Mouse (Mus musculus) midbrain, postnatal 0 days (tissue): ENCODE results near the gene Krba1. TPM values are rescaled to one million over a fixed set of nuclear protein-coding genes. Genes with fewer than 3 reads are reported as not detected.

Source experiments
- ATAC-seq: fragments of 200-750 bp; cut with Nextera tagmentation; 2 replicates; pipeline ENCODE4 v1.8.0; 2017; ENCODE audit warnings: moderate number of reproducible peaks, mild to moderate bottlenecking, moderate TSS enrichment, moderate library complexity; ENCODE audit not compliant: low FRiP score
- DNase-seq: peaks from one replicate; pipeline ENCODE4 v3.0.0-alpha.2; 2015; ENCODE audit warnings: low spot score
- H3K27ac ChIP-seq: fragments of 300-500 bp; sonication (generic); 2 replicates; pipeline ENCODE4 v1.5.1; 2014; ENCODE audit warnings: low read depth, mild to moderate bottlenecking, low read length, mixed read lengths
- H3K27me3 ChIP-seq: fragments of 300-500 bp; sonication (generic); 2 replicates; pipeline ENCODE4 v1.6.1; 2014; ENCODE audit warnings: low read length, control low read depth, mixed read lengths; ENCODE audit not compliant: insufficient read depth
- H3K36me3 ChIP-seq: fragments of 300-500 bp; sonication (generic); 2 replicates; pipeline ENCODE4 v1.6.1; 2014; ENCODE audit warnings: low read length, control low read depth, mixed read lengths; ENCODE audit not compliant: insufficient read depth
- H3K4me1 ChIP-seq: fragments of 300-500 bp; sonication (generic); 2 replicates; pipeline ENCODE4 v1.6.1; 2014; ENCODE audit warnings: mild to moderate bottlenecking, control low read depth, antibody characterized with exemption, low read length, mixed read lengths; ENCODE audit not compliant: insufficient read depth
- H3K4me2 ChIP-seq: fragments of 300-500 bp; sonication (generic); 2 replicates; pipeline ENCODE4 v1.6.1; 2014; ENCODE audit warnings: low read depth, mild to moderate bottlenecking, low read length, mixed read lengths; ENCODE audit not compliant: poor library complexity, severe bottlenecking
- H3K4me3 ChIP-seq: fragments of 300-500 bp; sonication (generic); 2 replicates; pipeline ENCODE4 v1.5.1; 2014; ENCODE audit warnings: low read depth, mild to moderate bottlenecking, low read length, moderate library complexity
- H3K9ac ChIP-seq: fragments of 300-500 bp; sonication (generic); replicated peaks from 2 replicates; pipeline ENCODE4 v1.6.1; 2014; ENCODE audit warnings: mild to moderate bottlenecking, low read length, moderate library complexity, mixed read lengths; ENCODE audit not compliant: poor library complexity, severe bottlenecking
- H3K9me3 ChIP-seq: fragments of 300-500 bp; sonication (generic); 2 replicates; pipeline ENCODE4 v1.6.1; 2016; ENCODE audit warnings: low read length, control low read depth
- CTCF ChIP-seq: IDR thresholded peaks from 2 replicates; pipeline ENCODE4 v1.5.1; 2016; ENCODE audit warnings: antibody characterized with exemption, mild to moderate bottlenecking
- whole genome bisulfite sequencing: fragments of 180-500 bp; shearing (Covaris S2); extraction: QIAGEN DNeasy Blood & Tissue Kit; methylation state at CpG from one replicate; pipeline ENCODE4 v1.1.7; 2014; 5-methylcytosine and 5-hydroxymethylcytosine counted together
- polyA plus RNA-seq: library from polyadenylated mRNA; unstranded; fragments of >200 nt; fragmentation: Nextera tagmentation; extraction: Ambion mirVana; gene quantifications from 2 replicates; pipeline ENCODE4 v1.2.1, GENCODE M21; 2015
- total RNA-seq: library from RNA; depleted of rRNA; stranded (reverse); fragments of >200 nt; gene quantifications from 2 replicates; pipeline ENCODE4 v1.2.3, GENCODE M21; 2014

The Krba1 gene
- total and polyA plus RNA-seq, 2 experiments from 2014 or later: 20.8 to 44.0 TPM

DNA sequence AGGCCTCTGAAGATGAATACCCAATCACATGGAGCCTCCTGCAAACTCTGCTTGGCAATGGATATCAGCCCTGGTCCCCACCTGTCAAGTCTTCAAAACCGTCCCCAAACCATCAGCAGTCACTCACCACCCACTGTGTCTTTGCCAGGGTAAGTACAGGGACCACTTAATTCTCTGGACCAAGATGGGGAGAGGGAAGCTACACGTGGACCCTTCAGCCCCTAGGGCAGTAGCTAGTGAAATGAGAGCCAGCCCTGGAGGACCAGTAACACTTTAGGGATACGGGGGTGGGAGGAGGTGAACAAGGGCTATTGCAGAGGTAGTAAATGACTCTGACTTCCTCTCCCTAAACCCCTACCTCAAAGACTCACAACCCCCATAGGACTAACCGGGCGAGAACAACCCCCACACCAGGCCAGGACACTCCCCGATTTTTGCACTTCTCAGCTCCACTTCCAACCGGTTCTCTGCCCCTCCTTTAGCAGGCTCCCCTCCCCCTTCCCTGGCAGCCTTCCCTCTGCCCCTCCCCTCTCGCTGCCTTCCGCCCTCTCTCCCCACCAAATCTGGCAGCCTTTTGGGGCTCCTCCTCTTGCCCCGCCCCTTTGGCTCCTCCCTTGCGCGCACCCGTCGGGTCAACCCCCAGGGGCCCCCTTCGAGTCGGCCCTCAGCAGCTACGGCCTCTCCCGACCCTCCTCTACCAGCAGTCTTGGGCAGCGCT is 48.4 kb downstream of the Krba1 start:
- Histone ChIP-seq H3K36me3 (peaks cover 16% of the 10 kb centered on the region), H3K4me3 (peak overlapping the region; percentile 78), H3K4me2 (peak overlapping the region; percentile 88), H3K27me3 (no peaks in the 10 kb centered on the region), H3K9me3 (no peaks in the 10 kb centered on the region), H3K4me1 (peaks cover 5% of the 10 kb centered on the region; the same call in 1 of the 2 replicates), H3K9ac (peak overlapping the region; percentile 89), H3K27ac (peak overlapping the region; percentile 79)
- ATAC-seq: peak; percentile 85
- 3% methylated on average over 17 of the region's 19 CpGs for WGBS
- peak; percentile 95 for DNase-seq
- TF ChIP-seq CTCF: no peak

DNA sequence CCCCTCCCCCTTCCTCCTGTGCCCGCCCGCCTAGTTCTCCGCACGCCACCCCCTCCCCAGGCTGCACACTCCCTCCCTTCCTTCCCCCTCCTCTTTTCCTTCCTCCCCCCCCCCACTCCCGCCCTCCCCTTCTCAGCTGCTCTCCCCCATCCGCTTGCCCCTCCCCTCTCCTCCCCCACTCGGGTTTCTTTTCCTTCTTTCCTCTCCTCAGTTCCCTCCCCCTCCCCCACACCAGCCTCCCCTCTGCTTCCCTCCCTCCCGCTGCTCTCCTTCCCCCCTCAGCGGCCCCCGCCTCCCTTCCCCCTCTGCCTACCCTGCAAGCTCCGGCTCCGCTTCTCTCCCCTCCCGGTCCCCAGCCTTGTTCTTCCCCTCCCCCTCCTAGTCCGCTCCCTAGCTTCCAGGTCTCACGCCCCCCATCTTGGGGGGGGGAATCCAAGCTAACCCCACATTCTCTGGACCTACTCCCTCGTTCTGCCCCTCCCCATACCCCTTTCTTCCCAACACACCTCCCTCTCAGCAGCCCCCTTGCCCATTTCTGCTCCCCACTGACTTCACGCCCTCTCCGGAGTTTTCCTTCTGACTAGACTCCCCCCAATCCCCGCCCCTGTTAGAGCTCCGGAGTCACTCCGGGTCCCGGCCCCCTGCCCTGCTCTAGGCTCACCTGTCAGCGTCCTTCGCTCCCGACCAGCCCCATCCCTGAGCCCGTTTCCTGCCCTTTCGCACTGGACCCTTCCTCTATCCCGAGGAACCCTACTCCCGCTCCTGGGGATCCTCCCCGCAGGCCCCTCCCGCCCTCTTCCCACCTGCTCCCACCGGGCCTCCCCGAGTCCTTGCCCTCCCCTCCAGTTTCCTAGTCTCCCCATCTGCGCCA is 49.2 kb downstream of the Krba1 start:
- no peaks in the 10 kb centered on the region for H3K27me3 ChIP-seq
- DNase-seq: peak; percentile 90
- WGBS: under 1% methylated on average over 32 of the region's 34 CpGs
- peak overlapping the region; percentile 89 for H3K9ac ChIP-seq
- no peak for TF ChIP-seq CTCF
- no peaks in the 10 kb centered on the region for H3K9me3 ChIP-seq
- peaks cover 5% of the 10 kb centered on the region; the same call in 1 of the 2 replicates for H3K4me1 ChIP-seq
- peak overlapping the region; percentile 79 for H3K27ac ChIP-seq
- peaks cover 15% of the 10 kb centered on the region for H3K36me3 ChIP-seq
- peak; percentile 61 for ATAC-seq
- peak overlapping the region; percentile 78 for H3K4me3 ChIP-seq
- H3K4me2 ChIP-seq: peak overlapping the region; percentile 88

DNA sequence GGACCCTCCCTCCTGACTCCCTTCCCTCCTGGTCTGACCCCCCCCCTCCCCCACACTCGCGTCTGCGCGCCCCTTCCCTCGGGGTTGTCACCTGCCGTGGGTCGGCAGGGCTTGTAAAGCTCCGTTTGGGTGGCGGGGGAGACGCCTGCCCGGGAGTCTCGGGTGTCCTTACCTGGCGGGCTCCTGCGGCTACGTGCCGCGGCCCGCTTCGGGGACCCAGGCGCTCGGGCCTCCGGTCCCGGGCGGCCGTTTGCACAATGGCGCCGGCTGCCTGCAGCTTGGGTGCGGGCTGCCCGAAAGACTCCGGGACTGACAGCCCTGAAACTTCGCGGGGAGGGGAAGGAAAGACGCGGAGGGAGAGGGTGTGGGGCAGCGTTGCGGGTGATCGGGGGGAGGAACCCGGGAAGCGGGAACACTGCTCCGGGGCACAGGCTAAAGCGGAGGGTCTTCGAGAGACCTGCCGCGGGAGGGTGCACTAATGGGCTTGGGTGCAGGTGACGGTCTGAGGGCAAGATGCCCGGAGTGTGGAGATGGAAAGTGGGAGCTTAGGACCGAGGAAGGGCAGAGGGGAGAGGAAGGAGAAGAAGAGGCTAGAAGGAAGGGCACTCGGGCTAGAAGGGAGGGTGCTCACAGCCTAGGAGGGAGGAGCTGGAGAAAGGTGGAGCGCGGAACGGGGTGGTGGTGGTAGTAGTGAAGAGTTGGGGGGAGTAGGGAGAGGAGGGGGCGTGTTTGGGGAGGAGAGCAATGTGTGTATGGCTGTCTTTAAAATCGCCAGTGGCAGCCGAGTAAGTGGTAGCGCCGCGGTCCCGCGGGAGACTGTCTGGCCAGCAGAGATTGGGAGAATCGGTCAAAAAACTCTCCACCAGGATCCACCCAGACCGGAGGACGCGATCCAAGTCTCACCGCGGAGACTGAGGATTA is 50.1 kb downstream of the Krba1 start, which contains the start of gene Zfp467:
Gene Zfp467 (minus strand): TSS at position 645 of the 921 bp plus-strand sequence.
- peak within 1 kb of the TSS; percentile 89 for H3K9ac ChIP-seq
- H3K9me3 ChIP-seq: no peaks in the 10 kb centered on the region
- H3K36me3 ChIP-seq: peaks cover 15% of the 10 kb centered on the region
- H3K4me3 ChIP-seq: peak within 1 kb of the TSS; percentile 78
- peak within 1 kb of the TSS; percentile 88 for H3K4me2 ChIP-seq
- WGBS: under 1% methylated on average over 59 of the region's 65 CpGs
- H3K27me3 ChIP-seq: no peaks in the 10 kb centered on the region
- ATAC-seq (peak; percentile 48), DNase-seq (peak; percentile 54)
- peak within 1 kb of the TSS; percentile 79 for H3K27ac ChIP-seq
- H3K4me1 ChIP-seq: peaks cover 5% of the 10 kb centered on the region; the same call in 1 of the 2 replicates
- peak; percentile 16 for TF ChIP-seq CTCF

DNA sequence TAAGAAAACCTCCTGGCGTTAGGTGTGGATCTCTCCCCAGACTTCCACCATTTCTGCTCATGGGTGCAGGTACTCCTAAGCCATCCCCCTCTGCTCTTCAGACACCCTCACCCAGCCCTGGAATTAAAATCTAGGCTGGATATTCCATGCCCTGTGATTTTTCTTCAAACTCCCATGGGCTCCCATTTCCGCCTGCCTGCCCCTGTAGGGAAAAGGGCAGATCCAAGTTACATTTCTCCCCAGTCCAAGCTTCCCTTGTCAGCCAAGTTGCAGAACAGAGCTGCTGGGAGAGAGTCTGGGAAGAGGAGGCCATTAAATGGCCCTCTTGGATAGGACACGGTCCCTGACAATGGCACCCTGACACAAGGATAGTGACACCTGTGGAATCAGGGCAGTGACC is 50.9 kb downstream of the Krba1 start:
- no peak for TF ChIP-seq CTCF
- Histone ChIP-seq H3K27ac (peak overlapping the region; percentile 79), H3K9me3 (no peaks in the 10 kb centered on the region), H3K27me3 (no peaks in the 10 kb centered on the region), H3K9ac (peak overlapping the region; percentile 89; the same call in 1 of the 2 replicates), H3K4me1 (peaks cover 5% of the 10 kb centered on the region; the same call in 1 of the 2 replicates), H3K4me3 (peak overlapping the region; percentile 78), H3K36me3 (peaks cover 13% of the 10 kb centered on the region), H3K4me2 (peak overlapping the region; percentile 88)
- WGBS: 35% methylated on average over 3 of the region's 3 CpGs
- DNase-seq: no peak
- ATAC-seq: no peak

DNA sequence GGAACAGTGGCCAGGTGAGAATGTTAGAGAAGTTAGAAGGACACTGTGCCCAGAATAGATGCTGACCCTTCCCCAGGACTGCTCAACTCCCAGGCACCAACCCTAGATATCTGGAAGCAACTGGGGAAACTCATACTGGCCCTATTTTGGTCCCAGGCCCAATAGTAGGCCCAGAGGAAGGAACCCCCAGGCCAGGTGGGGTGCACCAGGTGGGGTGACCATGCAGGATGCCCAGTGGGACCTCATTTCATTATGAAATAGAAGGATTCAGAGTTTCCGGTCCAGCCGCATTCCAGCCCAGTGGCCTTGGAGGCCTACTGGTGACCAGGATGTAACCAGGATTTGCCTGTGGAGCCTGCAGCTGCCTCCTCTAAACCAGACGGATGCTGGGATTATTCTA is 51.5 kb downstream of the Krba1 start:
- H3K4me3 ChIP-seq: no peak overlapping the region
- TF ChIP-seq CTCF: no peak
- H3K9ac ChIP-seq: no peak overlapping the region
- ATAC-seq (no peak), DNase-seq (no peak)
- H3K27ac ChIP-seq: no peak overlapping the region
- peaks cover 7% of the 10 kb centered on the region; the same call in 1 of the 2 replicates for H3K36me3 ChIP-seq
- no peaks in the 10 kb centered on the region for H3K27me3 ChIP-seq
- H3K4me1 ChIP-seq: peaks cover 5% of the 10 kb centered on the region; the same call in 1 of the 2 replicates
- no peak overlapping the region for H3K4me2 ChIP-seq
- no peaks in the 10 kb centered on the region for H3K9me3 ChIP-seq
- WGBS: 75% methylated on average over 3 of the region's 3 CpGs
